Mouse (Mus musculus) MEL (cell line): ENCODE measurements around the gene Srrm3. TPM values are rescaled to one million over a fixed set of nuclear protein-coding genes. Genes with fewer than 3 reads are reported as not detected.

Source experiments
- DNase-seq: peaks from one replicate; pipeline ENCODE4 v3.0.0; 2011; ENCODE audit warnings: low read depth, low spot score
- H3K27ac ChIP-seq: 2 replicates; pipeline ENCODE4 v1.5.1; 2012; ENCODE audit warnings: low read depth, mild to moderate bottlenecking, control low read depth, low read length, moderate library complexity; ENCODE audit not compliant: control insufficient read depth
- H3K27me3 ChIP-seq, 2 experiments: fragments of 150-350 bp in 1 of 2; sonication (generic) in 1 of 2; 2 replicates each; pipeline ENCODE4 v1.6.1; 2012; ENCODE audit warnings: low read length in 2 of 2, mild to moderate bottlenecking in 2 of 2, improper control_type of control experiment in 1 of 2, moderate library complexity in 1 of 2; ENCODE audit not compliant: insufficient read depth in 2 of 2, control insufficient read depth in 1 of 2
- H3K36me3 ChIP-seq, 2 experiments: 2 replicates each; pipeline ENCODE4 v1.6.1; 2012 to 2014; ENCODE audit warnings: low read length in 2 of 2, improper control_type of control experiment in 1 of 2, inconsistent platforms in 1 of 2, mild to moderate bottlenecking in 1 of 2; ENCODE audit not compliant: insufficient read depth in 2 of 2, control insufficient read depth in 1 of 2
- H3K4me1 ChIP-seq, 2 experiments: fragments of 150-350 bp in 1 of 2; sonication (generic) in 1 of 2; 2 replicates each; pipeline ENCODE4 v1.6.1; 2012; ENCODE audit warnings: low read length in 2 of 2, improper control_type of control experiment in 1 of 2, mild to moderate bottlenecking in 1 of 2; ENCODE audit not compliant: insufficient read depth in 2 of 2, control insufficient read depth in 1 of 2
- H3K4me3 ChIP-seq, 2 experiments: fragments of 150-350 bp in 1 of 2; sonication (generic) in 1 of 2; 2 replicates each; pipeline ENCODE4 v1.5.1; 2012; ENCODE audit warnings: low read depth in 2 of 2, low read length in 2 of 2, mild to moderate bottlenecking in 2 of 2, moderate library complexity in 2 of 2, control low read depth in 1 of 2, improper control_type of control experiment in 1 of 2; ENCODE audit not compliant: control insufficient read depth in 1 of 2, insufficient read depth in 1 of 2
- H3K79me2 ChIP-seq: 2 replicates; pipeline ENCODE4 v1.6.1; 2012; ENCODE audit warnings: mild to moderate bottlenecking, low read length, moderate library complexity; ENCODE audit not compliant: control insufficient read depth, poor library complexity, insufficient read depth
- H3K9ac ChIP-seq: 2 replicates; pipeline ENCODE4 v1.6.1; 2012; ENCODE audit warnings: low read depth, mild to moderate bottlenecking, control low read depth, low read length, moderate library complexity; ENCODE audit not compliant: control insufficient read depth, poor library complexity, severe bottlenecking
- H3K9me3 ChIP-seq: fragments of 150-350 bp; sonication (generic); replicated peaks from 2 replicates; pipeline ENCODE4 v1.6.1; 2012; ENCODE audit warnings: mild to moderate bottlenecking, low read length, improper control_type of control experiment, moderate library complexity; ENCODE audit not compliant: insufficient read depth
- BHLHE40 ChIP-seq: IDR thresholded peaks from 2 replicates; pipeline ENCODE4 v1.6.1; 2012; ENCODE audit warnings: low read depth, mild to moderate bottlenecking, inconsistent platforms, low read length, improper control_type of control experiment, borderline replicate concordance
- CHD2 ChIP-seq: IDR thresholded peaks from 2 replicates; pipeline ENCODE4 v1.6.1; 2011; ENCODE audit warnings: low read length, improper control_type of control experiment
- CTCF ChIP-seq, 3 experiments: IDR thresholded peaks in 2 of 3; conservative IDR thresholded peaks in 1 of 3; 2 replicates each; pipeline ENCODE4 v1.5.1; 2011 to 2012; ENCODE audit warnings: low read length in 3 of 3, low read depth in 2 of 3, mild to moderate bottlenecking in 2 of 3, improper control_type of control experiment in 1 of 3, inconsistent platforms in 1 of 3, mixed read lengths in 1 of 3, moderate library complexity in 1 of 3; ENCODE audit not compliant: control insufficient read depth in 1 of 3, insufficient read depth in 1 of 3, poor library complexity in 1 of 3, severe bottlenecking in 1 of 3
- E2F4 ChIP-seq: IDR thresholded peaks from 2 replicates; pipeline ENCODE4 v1.6.1; 2011; ENCODE audit warnings: low read depth, low read length, improper control_type of control experiment, borderline replicate concordance
- EP300 ChIP-seq, 2 experiments: IDR thresholded peaks; 2 replicates each; pipeline ENCODE4 v1.6.1; 2011; ENCODE audit warnings: improper control_type of control experiment in 2 of 2, low read length in 2 of 2, low read depth in 1 of 2, mild to moderate bottlenecking in 1 of 2
- ETS1 ChIP-seq: IDR thresholded peaks from 2 replicates; pipeline ENCODE4 v1.6.1; 2012; ENCODE audit warnings: low read depth, mild to moderate bottlenecking, inconsistent platforms, low read length, improper control_type of control experiment, moderate library complexity
- GABPA ChIP-seq: IDR thresholded peaks from 2 replicates; pipeline ENCODE4 v1.6.1; 2012; ENCODE audit warnings: low read depth, mild to moderate bottlenecking, inconsistent platforms, low read length, improper control_type of control experiment, moderate library complexity
- JUND ChIP-seq: IDR thresholded peaks from 2 replicates; pipeline ENCODE4 v1.6.1; 2011; ENCODE audit warnings: low read depth, mild to moderate bottlenecking, improper control_type of control experiment, low read length
- KAT2A ChIP-seq: conservative IDR thresholded peaks from 2 replicates; pipeline ENCODE4 v1.6.1; 2012; ENCODE audit warnings: low read depth, low read length, improper control_type of control experiment, inconsistent platforms
- MAFK ChIP-seq: IDR thresholded peaks from 2 replicates; pipeline ENCODE4 v1.6.1; 2011; ENCODE audit warnings: low read depth, mild to moderate bottlenecking, low read length, improper control_type of control experiment, borderline replicate concordance
- MAZ ChIP-seq: IDR thresholded peaks from 2 replicates; pipeline ENCODE4 v1.6.1; 2012; ENCODE audit warnings: low read depth, mild to moderate bottlenecking, inconsistent platforms, low read length, improper control_type of control experiment
- MEF2A ChIP-seq: IDR thresholded peaks from 2 replicates; pipeline ENCODE4 v1.6.1; 2014; ENCODE audit warnings: low read depth, mild to moderate bottlenecking, inconsistent platforms, low read length, improper control_type of control experiment; ENCODE audit not compliant: poor library complexity, insufficient replicate concordance, severe bottlenecking; ENCODE audit errors: extremely low read depth
- MXI1 ChIP-seq: IDR thresholded peaks from 2 replicates; pipeline ENCODE4 v1.6.1; 2011; ENCODE audit warnings: mild to moderate bottlenecking, low read depth, low read length, improper control_type of control experiment
- MYB ChIP-seq: IDR thresholded peaks from 2 replicates; pipeline ENCODE4 v1.6.1; 2011; ENCODE audit warnings: mild to moderate bottlenecking, low read depth, low read length, improper control_type of control experiment
- MYC ChIP-seq: IDR thresholded peaks from 2 replicates; pipeline ENCODE4 v1.6.1; 2011; ENCODE audit warnings: low read depth, mild to moderate bottlenecking, low read length, improper control_type of control experiment, moderate library complexity
- POLR2A ChIP-seq, 2 experiments: IDR thresholded peaks; 2 replicates each; pipeline ENCODE4 v1.6.1; 2011 to 2012; ENCODE audit warnings: low read length in 2 of 2, mild to moderate bottlenecking in 2 of 2, control low read depth in 1 of 2, improper control_type of control experiment in 1 of 2, low read depth in 1 of 2, moderate library complexity in 1 of 2; ENCODE audit not compliant: control insufficient read depth in 1 of 2, insufficient read depth in 1 of 2, poor library complexity in 1 of 2
- POLR2AphosphoS2 ChIP-seq: IDR thresholded peaks from 2 replicates; pipeline ENCODE4 v1.6.1; 2011; ENCODE audit warnings: low read length, improper control_type of control experiment
- POLR2AphosphoS5 ChIP-seq: IDR thresholded peaks from 2 replicates; pipeline ENCODE4 v1.6.1; 2012; ENCODE audit warnings: low read depth, borderline replicate concordance, mild to moderate bottlenecking, inconsistent platforms, low read length, moderate library complexity, mixed read lengths
- RCOR1 ChIP-seq: IDR thresholded peaks from 2 replicates; pipeline ENCODE4 v1.6.1; 2012; ENCODE audit warnings: low read depth, mild to moderate bottlenecking, inconsistent platforms, low read length, improper control_type of control experiment
- SIN3A ChIP-seq: IDR thresholded peaks from 2 replicates; pipeline ENCODE4 v1.6.1; 2012; ENCODE audit warnings: low read length, improper control_type of control experiment, inconsistent platforms
- SMC3 ChIP-seq: IDR thresholded peaks from 2 replicates; pipeline ENCODE4 v1.6.1; 2011; ENCODE audit warnings: low read depth, low read length, improper control_type of control experiment
- TAL1 ChIP-seq: IDR thresholded peaks from 2 replicates; pipeline ENCODE4 v1.6.1; 2012; ENCODE audit warnings: mild to moderate bottlenecking, inconsistent platforms, low read length, moderate library complexity, mixed read lengths
- TBP ChIP-seq: IDR thresholded peaks from 2 replicates; pipeline ENCODE4 v1.8.0; 2011; ENCODE audit warnings: low read depth, low read length, improper control_type of control experiment
- TCF12 ChIP-seq: IDR thresholded peaks from 2 replicates; pipeline ENCODE4 v1.6.1; 2014; ENCODE audit warnings: low read depth, mild to moderate bottlenecking, inconsistent platforms, low read length, improper control_type of control experiment, moderate library complexity
- UBTF ChIP-seq: IDR thresholded peaks from 2 replicates; pipeline ENCODE4 v1.6.1; 2012; ENCODE audit warnings: low read depth, mild to moderate bottlenecking, inconsistent platforms, low read length, improper control_type of control experiment, moderate library complexity, borderline replicate concordance; ENCODE audit not compliant: insufficient read depth
- USF1 ChIP-seq: IDR thresholded peaks from 2 replicates; pipeline ENCODE4 v1.6.1; 2014; ENCODE audit warnings: low read depth, mild to moderate bottlenecking, inconsistent platforms, low read length, improper control_type of control experiment, moderate library complexity
- USF2 ChIP-seq, 2 experiments: IDR thresholded peaks; 2 replicates each; pipeline ENCODE4 v1.6.1; 2011 to 2012; ENCODE audit warnings: improper control_type of control experiment in 2 of 2, low read length in 2 of 2, borderline replicate concordance in 1 of 2, inconsistent platforms in 1 of 2, low read depth in 1 of 2, mild to moderate bottlenecking in 1 of 2; ENCODE audit not compliant: insufficient read depth in 1 of 2
- ZKSCAN1 ChIP-seq: IDR thresholded peaks from 2 replicates; pipeline ENCODE4 v1.6.1; 2012; ENCODE audit warnings: low read depth, mild to moderate bottlenecking, inconsistent platforms, low read length, improper control_type of control experiment, moderate library complexity
- polyA plus RNA-seq, 2 experiments: library from polyadenylated mRNA; stranded (reverse) in 1 of 2; unstranded in 1 of 2; fragments of >175 nt in 1 of 2; fragments of >200 nt in 1 of 2; gene quantifications; 2 replicates each; pipeline versions ENCODE4 v1.2.1 to v1.2.4; 2012; ENCODE audit warnings: low replicate concordance in 2 of 2, low read depth in 1 of 2; ENCODE audit not compliant: insufficient read length in 2 of 2, insufficient read depth in 1 of 2, missing spikeins in 1 of 2
- total RNA-seq: library from RNA; depleted of rRNA; stranded (reverse); fragments of 300-350 nt; gene quantifications from 2 replicates; pipeline ENCODE4 v1.2.3, GENCODE M21; 2012

Srrm3 gene
- total and polyA plus RNA-seq, 3 experiments: not detected

DNA sequence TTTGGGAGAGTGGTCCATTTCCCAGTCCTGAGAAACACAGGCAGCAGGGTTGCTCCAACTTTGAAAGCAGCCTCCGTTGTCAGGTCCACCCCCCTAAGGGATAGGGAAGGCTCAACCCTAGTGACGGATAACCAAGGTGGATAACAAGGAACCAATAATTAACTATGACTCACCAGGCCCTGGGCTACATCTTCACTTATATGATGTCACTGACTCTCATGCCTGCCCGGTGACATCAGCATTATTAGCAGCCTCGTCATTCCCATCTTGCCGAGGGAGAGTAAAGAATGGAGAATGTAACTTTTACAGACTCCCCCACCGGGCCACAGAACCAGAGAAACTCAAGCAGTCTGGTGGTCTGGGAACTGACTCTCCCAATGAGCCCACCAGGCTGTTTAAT lies 78.0 kb downstream of the Srrm3 start:
- no peak for TF ChIP-seq TAL1
- no peak for TF ChIP-seq CHD2
- TF ChIP-seq POLR2AphosphoS2: no peak
- no peak for TF ChIP-seq MXI1
- TF ChIP-seq USF1: no peak
- TF ChIP-seq POLR2AphosphoS5: no peak
- no peak for TF ChIP-seq TBP
- TF ChIP-seq MEF2A: no peak
- TF ChIP-seq MAFK: no peak
- TF ChIP-seq UBTF: no peak
- TF ChIP-seq EP300 (IDR thresholded peaks at IDR 0.05; ENCODE audit: low read depth in 1 of 2, low read length in 2 of 2): no peak
- no peak for TF ChIP-seq SIN3A
- no peak for TF ChIP-seq GABPA
- TF ChIP-seq MYC: no peak
- no peak for TF ChIP-seq KAT2A
- no peak for TF ChIP-seq BHLHE40
- no peak for TF ChIP-seq MYB
- TF ChIP-seq, all 39 proteins: peak for 0
- no peak for DNase-seq

GRCm38 (mm10) chr5:135887675-135888102 lies 81.0 kb downstream of the Srrm3 start, which contains the start of gene Hspb1:
Gene Hspb1 (plus strand): TSS chr5:135887919.
- no peak for DNase-seq
- Histone ChIP-seq H3K27ac (no peak within 1 kb of the TSS), H3K4me3 (no peak within 1 kb of the TSS)

More for the DNA sequence above, 78.0 kb downstream of the Srrm3 start:
- no peak overlapping the region for H3K9ac ChIP-seq
- no peaks in the 10 kb centered on the region for H3K9me3 ChIP-seq
- H3K36me3 ChIP-seq: peaks cover 0 to under 1% of the 10 kb centered on the region in 2 experiments; a peak in 1 of 4 replicates
- peaks cover 1 to 3% of the 10 kb centered on the region in 2 experiments; a peak in 2 of 4 replicates for H3K27me3 ChIP-seq
- H3K79me2 ChIP-seq: no peaks in the 10 kb centered on the region
- H3K4me3 ChIP-seq: no peak overlapping the region
- H3K4me1 ChIP-seq: peaks cover 0 to 6% of the 10 kb centered on the region in 2 experiments; a peak in 2 of 4 replicates
- H3K27ac ChIP-seq: no peak overlapping the region

More at GRCm38 (mm10) chr5:135887675-135888102, 81.0 kb downstream of the Srrm3 start, which contains the start of gene Hspb1:
- H3K9ac ChIP-seq: no peak within 1 kb of the TSS
- no peaks in the 10 kb centered on the region for H3K79me2 ChIP-seq
- H3K9me3 ChIP-seq: no peaks in the 10 kb centered on the region
- TF ChIP-seq EP300 (IDR thresholded peaks at IDR 0.05; ENCODE audit: low read depth in 1 of 2, low read length in 2 of 2): no peak
- no peak for TF ChIP-seq POLR2A (IDR thresholded peaks at IDR 0.05; ENCODE audit: control insufficient read depth in 1 of 2, insufficient read depth in 1 of 2, low read depth in 1 of 2, low read length in 2 of 2, poor library complexity in 1 of 2)
- TF ChIP-seq JUND: no peak
- TF ChIP-seq CTCF (IDR thresholded peaks at IDR 0.05 in 2 of 3, conservative IDR thresholded peaks at IDR 0.05 in 1 of 3; ENCODE audit: control insufficient read depth in 1 of 3, insufficient read depth in 1 of 3, low read depth in 2 of 3, low read length in 3 of 3, poor library complexity in 1 of 3, severe bottlenecking in 1 of 3): no peak
- no peak for TF ChIP-seq TBP
- no peak for TF ChIP-seq USF2 (IDR thresholded peaks at IDR 0.05; ENCODE audit: borderline replicate concordance in 1 of 2, insufficient read depth in 1 of 2, low read depth in 1 of 2, low read length in 2 of 2)
- TF ChIP-seq SMC3: no peak
- TF ChIP-seq KAT2A: no peak
- no peak for TF ChIP-seq E2F4
- no peak for TF ChIP-seq ETS1
- no peak for TF ChIP-seq MXI1
- no peak for TF ChIP-seq MAZ
- no peak for TF ChIP-seq TCF12
- no peak for TF ChIP-seq RCOR1
- TF ChIP-seq ZKSCAN1: no peak
- no peak for TF ChIP-seq BHLHE40
- H3K36me3 ChIP-seq: no peaks in the 10 kb centered on the region
- H3K27me3 ChIP-seq: peaks cover 1 to 3% of the 10 kb centered on the region in 2 experiments; a peak in 2 of 4 replicates
- H3K4me1 ChIP-seq: no peaks in the 10 kb centered on the region
